In genomic region chr6:41543411-41544050, GRCm38 (mm10) we compare ENCODE assay signal across 8 mouse cellular contexts. TPM values are rescaled to one million over a fixed set of nuclear protein-coding genes. Genes with fewer than 3 reads are reported as not detected.
A peak's percentile ranks its signal among the peaks of the same experiment; 100 is the strongest.
DNase-seq lines count a peak whose midpoint lies in the region; ATAC-seq and TF ChIP-seq lines count a peak whose summit lies in the region.

No protein-coding gene starts in this region.

- ATAC-seq in heart, embryonic 11.5 days (replicated peaks; ENCODE audit: insufficient number of reproducible peaks, low FRiP score, low TSS enrichment) = no peak
- no peak for ATAC-seq in embryonic facial prominence, embryonic 15.5 days (ENCODE audit: insufficient number of reproducible peaks, low FRiP score, low TSS enrichment, low read depth)
- no peak for ATAC-seq in limb, embryonic 14.5 days (ENCODE audit: low FRiP score, low read depth)

- peaks cover 15% of the 10 kb centered on the region for H3K27me3 ChIP-seq in heart, embryonic 11.5 days (ENCODE audit: control insufficient read depth, insufficient read depth, low read length)
- peaks cover 9% of the 10 kb centered on the region; the same call in 1 of the 2 replicates for H3K27me3 ChIP-seq in embryonic facial prominence, embryonic 15.5 days
- H3K27me3 ChIP-seq in limb, embryonic 14.5 days (ENCODE audit: control insufficient read depth, insufficient read depth, low read length) = 0 out of 2 replicates have a peak, but pooled peaks cover 5% of the 10 kb centered on the region
- H3K27me3 ChIP-seq in cerebellum, adult 2 months (ENCODE audit: control insufficient read depth, insufficient read depth, low read length) = no peaks in the 10 kb centered on the region; the same call in 1 of the 2 replicates

- peak overlapping the region; percentile 69 for H3K4me2 ChIP-seq in heart, embryonic 11.5 days
- peak overlapping the region; percentile 49 for H3K4me2 ChIP-seq in embryonic facial prominence, embryonic 15.5 days (replicated peaks)
- peak overlapping the region; percentile 50 for H3K4me2 ChIP-seq in limb, embryonic 14.5 days (replicated peaks; ENCODE audit: low read depth, low read length, severe bottlenecking)

- intact Hi-C loops in heart, postnatal 14 days (cut with DNase I) = no loop called here

- H3K4me1 ChIP-seq in heart, embryonic 11.5 days (ENCODE audit: control insufficient read depth, insufficient read depth, low read length) = no peaks in the 10 kb centered on the region
- H3K4me1 ChIP-seq in embryonic facial prominence, embryonic 15.5 days = peaks cover 10% of the 10 kb centered on the region
- no peaks in the 10 kb centered on the region for H3K4me1 ChIP-seq in limb, embryonic 14.5 days (ENCODE audit: control insufficient read depth, insufficient read depth, low read length)
- H3K4me1 ChIP-seq in cerebellum, adult 2 months (ENCODE audit: control insufficient read depth, insufficient read depth, low read length) = no peaks in the 10 kb centered on the region

- H3K4me3 ChIP-seq in heart, embryonic 11.5 days (ENCODE audit: low read depth, low read length) = peak overlapping the region; percentile 37
- peak overlapping the region; percentile 26 for H3K4me3 ChIP-seq in embryonic facial prominence, embryonic 15.5 days (replicated peaks)
- peak overlapping the region; percentile 24 for H3K4me3 ChIP-seq in limb, embryonic 14.5 days (replicated peaks; ENCODE audit: low read length)
- H3K4me3 ChIP-seq in cerebellum, adult 2 months (replicated peaks; ENCODE audit: insufficient read depth, low read depth, low read length) = no peak overlapping the region

- H3K9me3 ChIP-seq in heart, embryonic 11.5 days (replicated peaks; ENCODE audit: control insufficient read depth, low read length) = no peaks in the 10 kb centered on the region
- no peaks in the 10 kb centered on the region for H3K9me3 ChIP-seq in embryonic facial prominence, embryonic 15.5 days (replicated peaks)
- H3K9me3 ChIP-seq in limb, embryonic 14.5 days (ENCODE audit: control insufficient read depth, low read length) = no peaks in the 10 kb centered on the region

- no peak overlapping the region for H3K27ac ChIP-seq in heart, embryonic 11.5 days (ENCODE audit: low read depth, low read length)
- H3K27ac ChIP-seq in embryonic facial prominence, embryonic 15.5 days (replicated peaks) = no peak overlapping the region
- H3K27ac ChIP-seq in limb, embryonic 14.5 days (replicated peaks; ENCODE audit: low read depth, low read length) = no peak overlapping the region
- H3K27ac ChIP-seq in cerebellum, adult 2 months (ENCODE audit: insufficient read depth, low read length) = no peak overlapping the region

- DNase-seq in heart, postnatal 14 days = no peak
- DNase-seq in CD4-positive, CD25-positive, alpha-beta regulatory T cell, adult 2 months (ENCODE audit: low read depth, low spot score) = peak; percentile 61
- no peak for DNase-seq in limb, embryonic 14.5 days (ENCODE audit: low spot score)
- DNase-seq in right cerebral cortex, postnatal 4 days = peak; percentile 22
- no peak for DNase-seq in cerebellum, adult 2 months
- no peak for DNase-seq in cerebellum, postnatal 4 days (ENCODE audit: low spot score in 2 of 2)

- 3% methylated on average over 28 of the region's 28 CpGs for WGBS in heart, embryonic 11.5 days (ENCODE audit: insufficient replicate concordance)
- WGBS in embryonic facial prominence, embryonic 15.5 days = 3% methylated on average over 28 of the region's 28 CpGs
- WGBS in limb, embryonic 14.5 days = 5% methylated on average over 28 of the region's 28 CpGs
- WGBS in cerebellum, adult 2 months = 4% methylated on average over 28 of the region's 28 CpGs

- no peak for TF ChIP-seq CTCF in cerebellum, adult 2 months (IDR thresholded peaks at IDR 0.05; ENCODE audit: borderline replicate concordance, insufficient read depth, low read depth, low read length)

- no peak for TF ChIP-seq POLR2A in limb, embryonic 14.5 days (IDR thresholded peaks at IDR 0.05; ENCODE audit: borderline replicate concordance, extremely low read depth, insufficient read depth, insufficient read length)
- no peak for TF ChIP-seq POLR2A in cerebellum, adult 2 months (IDR thresholded peaks at IDR 0.05; ENCODE audit: borderline replicate concordance, insufficient read depth, low read length)

- H3K36me3 ChIP-seq in heart, embryonic 11.5 days (ENCODE audit: control insufficient read depth, insufficient read depth, low read length) = no peaks in the 10 kb centered on the region
- H3K36me3 ChIP-seq in embryonic facial prominence, embryonic 15.5 days = no peaks in the 10 kb centered on the region
- no peaks in the 10 kb centered on the region for H3K36me3 ChIP-seq in limb, embryonic 14.5 days (ENCODE audit: control insufficient read depth, insufficient read depth, low read length)

- H3K9ac ChIP-seq in heart, embryonic 11.5 days (ENCODE audit: low read depth, low read length) = peak overlapping the region; percentile 29; the same call in 1 of the 2 replicates
- no peak overlapping the region for H3K9ac ChIP-seq in embryonic facial prominence, embryonic 15.5 days
- H3K9ac ChIP-seq in limb, embryonic 14.5 days (ENCODE audit: low read depth, low read length, severe bottlenecking) = peak overlapping the region; percentile 38; the same call in 1 of the 2 replicates

RNA-seq across cellular contexts. Expression of gene Prss2, which starts 21.9 kb away (rescaled TPM):
- polyA plus RNA-seq in heart, embryonic 11.5 days (2014; fragmentation: Nextera tagmentation; extraction: Ambion mirVana) = not detected in 2 replicates
- not detected for total RNA-seq in heart, postnatal 14 days (2021)
- not detected in 2 replicates for polyA plus RNA-seq in embryonic facial prominence, embryonic 15.5 days (2015; fragmentation: Nextera tagmentation; extraction: Ambion mirVana)
- 0.08 and 0.18 TPM in 2 replicates for polyA plus RNA-seq in limb, embryonic 14.5 days (2012; rRNA removed)
- not detected in 2 replicates for polyA plus RNA-seq in limb, embryonic 14.5 days (2014; fragmentation: Nextera tagmentation; extraction: Ambion mirVana)
- not detected in 2 replicates for polyA plus RNA-seq in cerebellum, adult 2 months (2012; rRNA removed)

Comparison
In these comparisons a context has a peak if more than half of its experiments do, and no peak if none do; other contexts are left out.
1. DNase-seq: peak in CD4-positive, CD25-positive, alpha-beta regulatory T cell, adult 2 months (single experiment) and right cerebral cortex, postnatal 4 days (single experiment); none in heart, postnatal 14 days (0 of 2), limb, embryonic 14.5 days (single experiment), cerebellum, adult 2 months (0 of 2) and cerebellum, postnatal 4 days (0 of 2).
2. Peak in every context shown above with its lines, with median percentiles within 50 percentile points of each other: H3K4me2 ChIP-seq.